Mouse (Mus musculus) MEL (cell line): ENCODE data around the gene Mcu. TPM values are rescaled to one million over a fixed set of nuclear protein-coding genes. Genes with fewer than 3 reads are reported as not detected.

ENCODE experiments used
- DNase-seq: peaks from one replicate; pipeline ENCODE4 v3.0.0; 2011; ENCODE audit warnings: low read depth, low spot score
- H3K27ac ChIP-seq: 2 replicates; pipeline ENCODE4 v1.5.1; 2012; ENCODE audit warnings: low read depth, mild to moderate bottlenecking, control low read depth, low read length, moderate library complexity; ENCODE audit not compliant: control insufficient read depth
- H3K27me3 ChIP-seq, 2 experiments: fragments of 150-350 bp in 1 of 2; sonication (generic) in 1 of 2; 2 replicates each; pipeline ENCODE4 v1.6.1; 2012; ENCODE audit warnings: low read length in 2 of 2, mild to moderate bottlenecking in 2 of 2, improper control_type of control experiment in 1 of 2, moderate library complexity in 1 of 2; ENCODE audit not compliant: insufficient read depth in 2 of 2, control insufficient read depth in 1 of 2
- H3K36me3 ChIP-seq, 2 experiments: 2 replicates each; pipeline ENCODE4 v1.6.1; 2012 to 2014; ENCODE audit warnings: low read length in 2 of 2, improper control_type of control experiment in 1 of 2, inconsistent platforms in 1 of 2, mild to moderate bottlenecking in 1 of 2; ENCODE audit not compliant: insufficient read depth in 2 of 2, control insufficient read depth in 1 of 2
- H3K4me1 ChIP-seq, 2 experiments: fragments of 150-350 bp in 1 of 2; sonication (generic) in 1 of 2; 2 replicates each; pipeline ENCODE4 v1.6.1; 2012; ENCODE audit warnings: low read length in 2 of 2, improper control_type of control experiment in 1 of 2, mild to moderate bottlenecking in 1 of 2; ENCODE audit not compliant: insufficient read depth in 2 of 2, control insufficient read depth in 1 of 2
- H3K4me3 ChIP-seq, 2 experiments: fragments of 150-350 bp in 1 of 2; sonication (generic) in 1 of 2; 2 replicates each; pipeline ENCODE4 v1.5.1; 2012; ENCODE audit warnings: low read depth in 2 of 2, low read length in 2 of 2, mild to moderate bottlenecking in 2 of 2, moderate library complexity in 2 of 2, control low read depth in 1 of 2, improper control_type of control experiment in 1 of 2; ENCODE audit not compliant: control insufficient read depth in 1 of 2, insufficient read depth in 1 of 2
- H3K79me2 ChIP-seq: 2 replicates; pipeline ENCODE4 v1.6.1; 2012; ENCODE audit warnings: mild to moderate bottlenecking, low read length, moderate library complexity; ENCODE audit not compliant: control insufficient read depth, poor library complexity, insufficient read depth
- H3K9ac ChIP-seq: 2 replicates; pipeline ENCODE4 v1.6.1; 2012; ENCODE audit warnings: low read depth, mild to moderate bottlenecking, control low read depth, low read length, moderate library complexity; ENCODE audit not compliant: control insufficient read depth, poor library complexity, severe bottlenecking
- H3K9me3 ChIP-seq: fragments of 150-350 bp; sonication (generic); replicated peaks from 2 replicates; pipeline ENCODE4 v1.6.1; 2012; ENCODE audit warnings: mild to moderate bottlenecking, low read length, improper control_type of control experiment, moderate library complexity; ENCODE audit not compliant: insufficient read depth
- BHLHE40 ChIP-seq: IDR thresholded peaks from 2 replicates; pipeline ENCODE4 v1.6.1; 2012; ENCODE audit warnings: low read depth, mild to moderate bottlenecking, inconsistent platforms, low read length, improper control_type of control experiment, borderline replicate concordance
- CHD2 ChIP-seq: IDR thresholded peaks from 2 replicates; pipeline ENCODE4 v1.6.1; 2011; ENCODE audit warnings: low read length, improper control_type of control experiment
- CTCF ChIP-seq, 3 experiments: IDR thresholded peaks in 2 of 3; conservative IDR thresholded peaks in 1 of 3; 2 replicates each; pipeline ENCODE4 v1.5.1; 2011 to 2012; ENCODE audit warnings: low read length in 3 of 3, low read depth in 2 of 3, mild to moderate bottlenecking in 2 of 3, improper control_type of control experiment in 1 of 3, inconsistent platforms in 1 of 3, mixed read lengths in 1 of 3, moderate library complexity in 1 of 3; ENCODE audit not compliant: control insufficient read depth in 1 of 3, insufficient read depth in 1 of 3, poor library complexity in 1 of 3, severe bottlenecking in 1 of 3
- E2F4 ChIP-seq: IDR thresholded peaks from 2 replicates; pipeline ENCODE4 v1.6.1; 2011; ENCODE audit warnings: low read depth, low read length, improper control_type of control experiment, borderline replicate concordance
- ELF1 ChIP-seq: IDR thresholded peaks from 2 replicates; pipeline ENCODE4 v1.6.1; 2014; ENCODE audit warnings: low read depth, mild to moderate bottlenecking, inconsistent platforms, low read length, improper control_type of control experiment, moderate library complexity
- EP300 ChIP-seq, 2 experiments: IDR thresholded peaks; 2 replicates each; pipeline ENCODE4 v1.6.1; 2011; ENCODE audit warnings: improper control_type of control experiment in 2 of 2, low read length in 2 of 2, low read depth in 1 of 2, mild to moderate bottlenecking in 1 of 2
- ETS1 ChIP-seq: IDR thresholded peaks from 2 replicates; pipeline ENCODE4 v1.6.1; 2012; ENCODE audit warnings: low read depth, mild to moderate bottlenecking, inconsistent platforms, low read length, improper control_type of control experiment, moderate library complexity
- GABPA ChIP-seq: IDR thresholded peaks from 2 replicates; pipeline ENCODE4 v1.6.1; 2012; ENCODE audit warnings: low read depth, mild to moderate bottlenecking, inconsistent platforms, low read length, improper control_type of control experiment, moderate library complexity
- GATA1 ChIP-seq: IDR thresholded peaks from 2 replicates; pipeline ENCODE4 v1.6.1; 2011; ENCODE audit warnings: low read depth, low read length, improper control_type of control experiment
- HCFC1 ChIP-seq: IDR thresholded peaks from 2 replicates; pipeline ENCODE4 v1.6.1; 2012; ENCODE audit warnings: low read depth, mild to moderate bottlenecking, inconsistent platforms, low read length, improper control_type of control experiment, moderate library complexity
- MAFK ChIP-seq: IDR thresholded peaks from 2 replicates; pipeline ENCODE4 v1.6.1; 2011; ENCODE audit warnings: low read depth, mild to moderate bottlenecking, low read length, improper control_type of control experiment, borderline replicate concordance
- MAZ ChIP-seq: IDR thresholded peaks from 2 replicates; pipeline ENCODE4 v1.6.1; 2012; ENCODE audit warnings: low read depth, mild to moderate bottlenecking, inconsistent platforms, low read length, improper control_type of control experiment
- MEF2A ChIP-seq: IDR thresholded peaks from 2 replicates; pipeline ENCODE4 v1.6.1; 2014; ENCODE audit warnings: low read depth, mild to moderate bottlenecking, inconsistent platforms, low read length, improper control_type of control experiment; ENCODE audit not compliant: poor library complexity, insufficient replicate concordance, severe bottlenecking; ENCODE audit errors: extremely low read depth
- MXI1 ChIP-seq: IDR thresholded peaks from 2 replicates; pipeline ENCODE4 v1.6.1; 2011; ENCODE audit warnings: mild to moderate bottlenecking, low read depth, low read length, improper control_type of control experiment
- MYC ChIP-seq: IDR thresholded peaks from 2 replicates; pipeline ENCODE4 v1.6.1; 2011; ENCODE audit warnings: low read depth, mild to moderate bottlenecking, low read length, improper control_type of control experiment, moderate library complexity
- NRF1 ChIP-seq: IDR thresholded peaks from 2 replicates; pipeline ENCODE4 v1.6.1; 2014; ENCODE audit warnings: low read depth, mild to moderate bottlenecking, inconsistent platforms, low read length, improper control_type of control experiment, moderate library complexity; ENCODE audit not compliant: poor library complexity, insufficient read depth, severe bottlenecking
- POLR2A ChIP-seq, 2 experiments: IDR thresholded peaks; 2 replicates each; pipeline ENCODE4 v1.6.1; 2011 to 2012; ENCODE audit warnings: low read length in 2 of 2, mild to moderate bottlenecking in 2 of 2, control low read depth in 1 of 2, improper control_type of control experiment in 1 of 2, low read depth in 1 of 2, moderate library complexity in 1 of 2; ENCODE audit not compliant: control insufficient read depth in 1 of 2, insufficient read depth in 1 of 2, poor library complexity in 1 of 2
- POLR2AphosphoS2 ChIP-seq: IDR thresholded peaks from 2 replicates; pipeline ENCODE4 v1.6.1; 2011; ENCODE audit warnings: low read length, improper control_type of control experiment
- RCOR1 ChIP-seq: IDR thresholded peaks from 2 replicates; pipeline ENCODE4 v1.6.1; 2012; ENCODE audit warnings: low read depth, mild to moderate bottlenecking, inconsistent platforms, low read length, improper control_type of control experiment
- SIN3A ChIP-seq: IDR thresholded peaks from 2 replicates; pipeline ENCODE4 v1.6.1; 2012; ENCODE audit warnings: low read length, improper control_type of control experiment, inconsistent platforms
- SMC3 ChIP-seq: IDR thresholded peaks from 2 replicates; pipeline ENCODE4 v1.6.1; 2011; ENCODE audit warnings: low read depth, low read length, improper control_type of control experiment
- TAL1 ChIP-seq: IDR thresholded peaks from 2 replicates; pipeline ENCODE4 v1.6.1; 2012; ENCODE audit warnings: mild to moderate bottlenecking, inconsistent platforms, low read length, moderate library complexity, mixed read lengths
- TBP ChIP-seq: IDR thresholded peaks from 2 replicates; pipeline ENCODE4 v1.8.0; 2011; ENCODE audit warnings: low read depth, low read length, improper control_type of control experiment
- TCF12 ChIP-seq: IDR thresholded peaks from 2 replicates; pipeline ENCODE4 v1.6.1; 2014; ENCODE audit warnings: low read depth, mild to moderate bottlenecking, inconsistent platforms, low read length, improper control_type of control experiment, moderate library complexity
- UBTF ChIP-seq: IDR thresholded peaks from 2 replicates; pipeline ENCODE4 v1.6.1; 2012; ENCODE audit warnings: low read depth, mild to moderate bottlenecking, inconsistent platforms, low read length, improper control_type of control experiment, moderate library complexity, borderline replicate concordance; ENCODE audit not compliant: insufficient read depth
- USF1 ChIP-seq: IDR thresholded peaks from 2 replicates; pipeline ENCODE4 v1.6.1; 2014; ENCODE audit warnings: low read depth, mild to moderate bottlenecking, inconsistent platforms, low read length, improper control_type of control experiment, moderate library complexity
- USF2 ChIP-seq, 2 experiments: IDR thresholded peaks; 2 replicates each; pipeline ENCODE4 v1.6.1; 2011 to 2012; ENCODE audit warnings: improper control_type of control experiment in 2 of 2, low read length in 2 of 2, borderline replicate concordance in 1 of 2, inconsistent platforms in 1 of 2, low read depth in 1 of 2, mild to moderate bottlenecking in 1 of 2; ENCODE audit not compliant: insufficient read depth in 1 of 2
- ZC3H11A ChIP-seq: IDR thresholded peaks from 2 replicates; pipeline ENCODE4 v1.6.1; 2012; ENCODE audit warnings: low read depth, mild to moderate bottlenecking, inconsistent platforms, low read length, improper control_type of control experiment
- ZNF384 ChIP-seq: IDR thresholded peaks from 2 replicates; pipeline ENCODE4 v1.6.1; 2012; ENCODE audit warnings: low read depth, mild to moderate bottlenecking, inconsistent platforms, low read length, improper control_type of control experiment
- polyA plus RNA-seq, 2 experiments: library from polyadenylated mRNA; stranded (reverse) in 1 of 2; unstranded in 1 of 2; fragments of >175 nt in 1 of 2; fragments of >200 nt in 1 of 2; gene quantifications; 2 replicates each; pipeline versions ENCODE4 v1.2.1 to v1.2.4; 2012; ENCODE audit warnings: low replicate concordance in 2 of 2, low read depth in 1 of 2; ENCODE audit not compliant: insufficient read length in 2 of 2, insufficient read depth in 1 of 2, missing spikeins in 1 of 2
- total RNA-seq: library from RNA; depleted of rRNA; stranded (reverse); fragments of 300-350 nt; gene quantifications from 2 replicates; pipeline ENCODE4 v1.2.3, GENCODE M21; 2012

Mcu gene
- total and polyA plus RNA-seq, 3 experiments, result 7.7 to 9.4 TPM; not detected in 1

GRCm38 (mm10) chr10:59440177-59440576 is 176.3 kb downstream of the Mcu start:
- no peak overlapping the region for H3K9ac ChIP-seq
- no peak for DNase-seq
- H3K9me3 ChIP-seq, result no peaks in the 10 kb centered on the region
- no peaks in the 10 kb centered on the region for H3K27me3 ChIP-seq
- no peak for TF ChIP-seq POLR2A (IDR thresholded peaks at IDR 0.05; ENCODE audit: control insufficient read depth in 1 of 2, insufficient read depth in 1 of 2, low read depth in 1 of 2, low read length in 2 of 2, poor library complexity in 1 of 2)
- TF ChIP-seq TBP, result no peak
- TF ChIP-seq USF2 (IDR thresholded peaks at IDR 0.05; ENCODE audit: borderline replicate concordance in 1 of 2, insufficient read depth in 1 of 2, low read depth in 1 of 2, low read length in 2 of 2), result no peak
- no peak for TF ChIP-seq CHD2
- no peak for TF ChIP-seq MAZ
- TF ChIP-seq MXI1, result no peak
- no peak for TF ChIP-seq EP300 (IDR thresholded peaks at IDR 0.05; ENCODE audit: low read depth in 1 of 2, low read length in 2 of 2)
- TF ChIP-seq CTCF (IDR thresholded peaks at IDR 0.05 in 2 of 3, conservative IDR thresholded peaks at IDR 0.05 in 1 of 3; ENCODE audit: control insufficient read depth in 1 of 3, insufficient read depth in 1 of 3, low read depth in 2 of 3, low read length in 3 of 3, poor library complexity in 1 of 3, severe bottlenecking in 1 of 3), result no peak
- no peak for TF ChIP-seq MEF2A
- TF ChIP-seq MYC, result no peak
- no peak for TF ChIP-seq BHLHE40
- TF ChIP-seq TAL1, result no peak
- no peak for TF ChIP-seq E2F4
- no peak for TF ChIP-seq ELF1
- TF ChIP-seq TCF12, result no peak
- TF ChIP-seq ZNF384, result no peak
- no peak for TF ChIP-seq HCFC1
- no peak for TF ChIP-seq USF1
- TF ChIP-seq ZC3H11A, result no peak
- H3K4me3 ChIP-seq, result no peak overlapping the region
- H3K36me3 ChIP-seq, result no peaks in the 10 kb centered on the region
- H3K27ac ChIP-seq, result no peak overlapping the region
- no peaks in the 10 kb centered on the region for H3K79me2 ChIP-seq
- peaks cover 0 to 3% of the 10 kb centered on the region in 2 experiments; a peak in 2 of 4 replicates for H3K4me1 ChIP-seq

DNA sequence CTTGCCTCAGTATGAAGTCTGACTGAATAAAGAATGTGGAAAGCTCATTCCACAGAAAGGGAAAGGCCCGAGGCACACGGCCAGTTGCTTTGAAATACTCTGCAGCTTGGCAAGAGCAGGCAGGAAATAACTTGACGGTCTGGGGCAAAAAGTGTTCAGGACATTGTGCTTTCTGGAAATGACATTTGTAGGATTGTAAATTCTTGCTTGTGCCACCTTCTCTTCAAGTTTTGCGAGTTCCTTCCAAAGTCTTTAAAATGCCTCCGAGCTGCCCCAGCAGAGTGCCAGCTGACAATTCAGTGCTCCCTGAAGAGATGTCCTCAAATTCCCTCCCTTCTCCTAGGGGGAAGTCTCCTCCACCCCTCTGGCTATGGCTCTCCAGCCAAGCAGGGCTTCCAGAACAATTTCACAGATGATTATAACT is 177.0 kb downstream of the Mcu start:
- peaks cover 0 to 3% of the 10 kb centered on the region in 2 experiments; a peak in 2 of 4 replicates for H3K4me1 ChIP-seq
- H3K27me3 ChIP-seq, result no peaks in the 10 kb centered on the region
- H3K9ac ChIP-seq, result no peak overlapping the region
- no peaks in the 10 kb centered on the region for H3K9me3 ChIP-seq
- no peak overlapping the region for H3K4me3 ChIP-seq
- TF ChIP-seq MEF2A, result no peak
- no peak for TF ChIP-seq GATA1
- TF ChIP-seq SMC3, result no peak
- TF ChIP-seq POLR2A (IDR thresholded peaks at IDR 0.05; ENCODE audit: control insufficient read depth in 1 of 2, insufficient read depth in 1 of 2, low read depth in 1 of 2, low read length in 2 of 2, poor library complexity in 1 of 2), result no peak
- TF ChIP-seq NRF1, result no peak
- TF ChIP-seq RCOR1, result no peak
- no peak for TF ChIP-seq GABPA
- TF ChIP-seq EP300 (IDR thresholded peaks at IDR 0.05; ENCODE audit: low read depth in 1 of 2, low read length in 2 of 2), result no peak
- TF ChIP-seq POLR2AphosphoS2, result no peak
- no peak for TF ChIP-seq ETS1
- TF ChIP-seq BHLHE40, result no peak
- TF ChIP-seq MAFK, result no peak
- no peak for TF ChIP-seq USF2 (IDR thresholded peaks at IDR 0.05; ENCODE audit: borderline replicate concordance in 1 of 2, insufficient read depth in 1 of 2, low read depth in 1 of 2, low read length in 2 of 2)
- TF ChIP-seq SIN3A, result no peak
- no peak for TF ChIP-seq USF1
- no peak for TF ChIP-seq MAZ
- no peak for TF ChIP-seq UBTF
- H3K36me3 ChIP-seq, result no peaks in the 10 kb centered on the region
- no peaks in the 10 kb centered on the region for H3K79me2 ChIP-seq
- no peak overlapping the region for H3K27ac ChIP-seq
- no peak for DNase-seq
